Mouse (Mus musculus) adrenal gland, adult 18-20 months (tissue): ENCODE data around the gene Tlk2. TPM values are rescaled to one million over a fixed set of nuclear protein-coding genes. Genes with fewer than 3 reads are reported as not detected.
"Not testable (repeated sequence)": the region's sequence is repeated elsewhere in the genome, so short reads cannot be mapped to it uniquely, and the experiment has no call there.

Experiments
- DNase-seq, 2 experiments: peaks; one replicate each; pipeline ENCODE4 v3.0.0; 2021 to 2022; ENCODE audit warnings: low spot score in 2 of 2
- long read RNA-seq, 2 experiments: library from polyadenylated mRNA; stranded (forward); transcript quantifications; one replicate each; pipeline ENCODE4 v2.0.0; 2021
- total RNA-seq, 2 experiments: library from RNA; stranded (reverse); gene quantifications; 1 replicate in 1 of 2; 2 replicates in 1 of 2; pipeline ENCODE4 v1.2.3; 2021

Tlk2 gene
- total RNA-seq = 10 to 100 TPM; 47.8 to 51.5 TPM
- long read RNA-seq, experiment 1, transcript Tlk2-204 (22 exons, 3,699 nt) = major isoform, 17 of 41 reads
- long read RNA-seq, experiment 1, partial matches to known transcripts = 1 of 41 reads
- long read RNA-seq, experiment 1, other reads (novel, unspliced or antisense) = 16 of 41 reads
- long read RNA-seq, experiment 2, transcript Tlk2-204 (22 exons, 3,699 nt) = major isoform, 28 of 54 reads
- long read RNA-seq, experiment 2, partial matches to known transcripts = 5 of 54 reads
- long read RNA-seq, experiment 2, other reads (novel, unspliced or antisense) = 14 of 54 reads

GRCm38 (mm10) chr11:105178516-105178915, at the start of gene Tlk2:
TSS of gene Tlk2 (plus strand) at chr11:105178807.
- DNase-seq = no peak

GRCm38 (mm10) chr11:105135692-105136091, 42.9 kb upstream of the Tlk2 start:
- no peak for DNase-seq

- not testable (repeated sequence) for DNase-seq
Observed at GRCm38 (mm10) chr11:105137255-105137654, 41.4 kb upstream of the Tlk2 start.

GRCm38 (mm10) chr11:105140512-105140911, 38.1 kb upstream of the Tlk2 start:
- DNase-seq = not testable (repeated sequence)

- no peak for DNase-seq
Observed at GRCm38 (mm10) chr11:105141115-105141514, 37.5 kb upstream of the Tlk2 start.

GRCm38 (mm10) chr11:105143564-105143963, 35.0 kb upstream of the Tlk2 start:
- DNase-seq = no peak

GRCm38 (mm10) chr11:105144084-105144483, 34.5 kb upstream of the Tlk2 start:
- DNase-seq = no peak

GRCm38 (mm10) chr11:105144508-105145210, 33.9 kb upstream of the Tlk2 start:
- no peak for DNase-seq

- no peak for DNase-seq
Observed at GRCm38 (mm10) chr11:105145211-105145610, 33.4 kb upstream of the Tlk2 start.

GRCm38 (mm10) chr11:105146593-105146992, 32.0 kb upstream of the Tlk2 start, which contains the start of gene Gm10842:
TSS of gene Gm10842 (plus strand) at chr11:105146893.
- DNase-seq = no peak

GRCm38 (mm10) chr11:105149353-105149752, 29.3 kb upstream of the Tlk2 start:
- DNase-seq = no peak

GRCm38 (mm10) chr11:105149766-105150165, 28.8 kb upstream of the Tlk2 start:
- DNase-seq = no peak

GRCm38 (mm10) chr11:105150691-105151090, 27.9 kb upstream of the Tlk2 start:
- DNase-seq = no peak

GRCm38 (mm10) chr11:105151226-105152016, 27.2 kb upstream of the Tlk2 start:
- DNase-seq = no peak

GRCm38 (mm10) chr11:105152017-105152300, 26.6 kb upstream of the Tlk2 start:
- DNase-seq = no peak

- DNase-seq = no peak
Observed at GRCm38 (mm10) chr11:105152357-105152899, 26.2 kb upstream of the Tlk2 start.

GRCm38 (mm10) chr11:105153068-105153833, 25.4 kb upstream of the Tlk2 start:
- DNase-seq = peak; percentile 29 to 47

GRCm38 (mm10) chr11:105155915-105156314, 22.7 kb upstream of the Tlk2 start:
- no peak for DNase-seq

GRCm38 (mm10) chr11:105156748-105157267, 21.8 kb upstream of the Tlk2 start:
- DNase-seq = no peak

- DNase-seq = no peak
Observed at GRCm38 (mm10) chr11:105158047-105158446, 20.6 kb upstream of the Tlk2 start.
